Mouse (Mus musculus) stomach, postnatal 0 days (tissue): ENCODE results near the gene Oxa1l.

Source experiments
- CTCF ChIP-seq: IDR thresholded peaks from 2 replicates; pipeline ENCODE4 v1.5.1; 2016; ENCODE audit warnings: antibody characterized with exemption, low read depth, mild to moderate bottlenecking, moderate library complexity
- EP300 ChIP-seq: optimal IDR thresholded peaks from 2 replicates; pipeline ENCODE3; 2016; ENCODE audit warnings: antibody characterized with exemption

DNA sequence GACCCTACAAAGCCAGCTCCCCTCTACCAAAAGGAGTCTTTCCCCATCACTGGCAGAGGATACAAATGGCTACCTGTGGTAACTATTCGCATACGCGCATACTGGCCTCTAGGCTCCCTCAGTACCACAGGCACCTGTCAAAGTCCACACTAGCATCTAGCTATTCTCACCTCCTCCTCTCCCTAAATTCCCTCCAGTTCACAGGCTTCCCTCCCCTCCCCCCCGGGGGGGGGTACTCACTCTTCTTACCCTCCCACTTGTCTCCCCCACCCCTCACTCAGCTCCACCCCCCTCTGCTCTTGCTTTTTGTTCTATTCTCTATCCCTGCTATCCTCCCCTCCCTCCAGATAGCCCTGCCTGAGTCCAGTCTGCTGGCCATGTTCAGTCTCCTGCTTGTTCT, 20.0 kb downstream of the Oxa1l start:
- TF ChIP-seq CTCF (no peak), EP300 (no peak)
